Mouse (Mus musculus): ENCODE results near the gene Map2k2. TPM values are rescaled to one million over a fixed set of nuclear protein-coding genes. Genes with fewer than 3 reads are reported as not detected.
"Not testable (repeated sequence)": the region's sequence is repeated elsewhere in the genome, so short reads cannot be mapped to it uniquely, and the experiment has no call there.

The Map2k2 gene
- polyA plus RNA-seq (2015; fragmentation: Nextera tagmentation; extraction: Ambion mirVana), result 93.8 and 100 TPM in 2 replicates

- WGBS (ENCODE audit: insufficient replicate concordance), result 0% methylated on average over 56 of the region's 56 CpGs
- Histone ChIP-seq H3K27me3 (ENCODE audit: control insufficient read depth, insufficient read depth, low read depth, low read length) (no peaks in the 10 kb centered on the region), H3K9me3 (replicated peaks; ENCODE audit: control insufficient read depth, low read length) (no peaks in the 10 kb centered on the region), H3K4me1 (ENCODE audit: control insufficient read depth, low read depth, low read length) (peaks cover 46% of the 10 kb centered on the region), H3K4me2 (ENCODE audit: low read depth, low read length) (peak within 1 kb of the TSS; percentile 87), H3K27ac (ENCODE audit: low read length) (peak within 1 kb of the TSS; percentile 100), H3K4me3 (ENCODE audit: low read depth, low read length) (peak within 1 kb of the TSS; percentile 97), H3K36me3 (ENCODE audit: control insufficient read depth, insufficient read depth) (peaks cover 20% of the 10 kb centered on the region), H3K9ac (ENCODE audit: low read depth, low read length) (peak within 1 kb of the TSS; percentile 96)
- peak; percentile 92 for ATAC-seq (ENCODE audit: low read depth)
Observed at GRCm38 (mm10) chr10:81105565-81106112, at the start of gene Map2k2. Gene Map2k2, plus strand, starts transcription at chr10:81105915.

GRCm38 (mm10) chr10:81057406-81058130 is 48.1 kb upstream of the Map2k2 start:
- ATAC-seq (ENCODE audit: low read depth), result no peak
- Histone ChIP-seq H3K27ac (ENCODE audit: low read length) (no peak overlapping the region), H3K9me3 (replicated peaks; ENCODE audit: control insufficient read depth, low read length) (no peaks in the 10 kb centered on the region), H3K27me3 (ENCODE audit: control insufficient read depth, insufficient read depth, low read depth, low read length) (no peaks in the 10 kb centered on the region), H3K36me3 (ENCODE audit: control insufficient read depth, insufficient read depth) (no peaks in the 10 kb centered on the region), H3K9ac (ENCODE audit: low read depth, low read length) (no peak overlapping the region), H3K4me2 (ENCODE audit: low read depth, low read length) (no peak overlapping the region), H3K4me1 (ENCODE audit: control insufficient read depth, low read depth, low read length) (peaks cover 12% of the 10 kb centered on the region), H3K4me3 (ENCODE audit: low read depth, low read length) (no peak overlapping the region)
- 86% methylated on average over 23 of the region's 23 CpGs for WGBS (ENCODE audit: insufficient replicate concordance)

- Histone ChIP-seq H3K9me3 (replicated peaks; ENCODE audit: control insufficient read depth, low read length) (no peaks in the 10 kb centered on the region), H3K27me3 (ENCODE audit: control insufficient read depth, insufficient read depth, low read depth, low read length) (no peaks in the 10 kb centered on the region), H3K4me2 (ENCODE audit: low read depth, low read length) (peak overlapping the region; percentile 87), H3K27ac (ENCODE audit: low read length) (no peak overlapping the region), H3K36me3 (ENCODE audit: control insufficient read depth, insufficient read depth) (no peaks in the 10 kb centered on the region), H3K4me3 (ENCODE audit: low read depth, low read length) (peak overlapping the region; percentile 72), H3K9ac (ENCODE audit: low read depth, low read length) (peak overlapping the region; percentile 82; the same call in 1 of the 2 replicates), H3K4me1 (ENCODE audit: control insufficient read depth, low read depth, low read length) (peaks cover 12% of the 10 kb centered on the region)
- ATAC-seq (ENCODE audit: low read depth), result no peak
- WGBS (ENCODE audit: insufficient replicate concordance), result 68% methylated on average over 6 of the region's 6 CpGs
Observed at GRCm38 (mm10) chr10:81058896-81059295, 46.8 kb upstream of the Map2k2 start.

- Histone ChIP-seq H3K9me3 (replicated peaks; ENCODE audit: control insufficient read depth, low read length) (no peaks in the 10 kb centered on the region), H3K27me3 (ENCODE audit: control insufficient read depth, insufficient read depth, low read depth, low read length) (no peaks in the 10 kb centered on the region), H3K4me3 (ENCODE audit: low read depth, low read length) (peak within 1 kb of the TSS; percentile 72), H3K27ac (ENCODE audit: low read length) (peak within 1 kb of the TSS; percentile 39; the same call in 1 of the 2 replicates), H3K4me1 (ENCODE audit: control insufficient read depth, low read depth, low read length) (peaks cover 12% of the 10 kb centered on the region), H3K36me3 (ENCODE audit: control insufficient read depth, insufficient read depth) (no peaks in the 10 kb centered on the region), H3K9ac (ENCODE audit: low read depth, low read length) (peak within 1 kb of the TSS; percentile 82), H3K4me2 (ENCODE audit: low read depth, low read length) (peak within 1 kb of the TSS; percentile 87)
- WGBS (ENCODE audit: insufficient replicate concordance), result under 1% methylated on average over 48 of the region's 48 CpGs
- ATAC-seq (ENCODE audit: low read depth), result peak; percentile 90
Observed at GRCm38 (mm10) chr10:81059603-81060543, 45.8 kb upstream of the Map2k2 start, which contains the start of gene Sgta. Gene Sgta, minus strand, starts transcription at chr10:81060181.

GRCm38 (mm10) chr10:81062710-81063109 is 43.0 kb upstream of the Map2k2 start:
- no peak overlapping the region for H3K4me3 ChIP-seq (ENCODE audit: low read depth, low read length)
- H3K27ac ChIP-seq (ENCODE audit: low read length), result no peak overlapping the region
- no peaks in the 10 kb centered on the region for H3K36me3 ChIP-seq (ENCODE audit: control insufficient read depth, insufficient read depth)
- WGBS (ENCODE audit: insufficient replicate concordance), result 46% methylated on average over 4 of the region's 4 CpGs
- H3K9me3 ChIP-seq (replicated peaks; ENCODE audit: control insufficient read depth, low read length), result no peaks in the 10 kb centered on the region
- H3K9ac ChIP-seq (ENCODE audit: low read depth, low read length), result no peak overlapping the region
- no peak for ATAC-seq (ENCODE audit: low read depth)
- peaks cover 12% of the 10 kb centered on the region for H3K4me1 ChIP-seq (ENCODE audit: control insufficient read depth, low read depth, low read length)
- no peaks in the 10 kb centered on the region for H3K27me3 ChIP-seq (ENCODE audit: control insufficient read depth, insufficient read depth, low read depth, low read length)
- no peak overlapping the region for H3K4me2 ChIP-seq (ENCODE audit: low read depth, low read length)

GRCm38 (mm10) chr10:81064519-81064918 is 41.2 kb upstream of the Map2k2 start:
- not testable (repeated sequence) for H3K4me3 ChIP-seq (ENCODE audit: low read depth, low read length); H3K27ac ChIP-seq (ENCODE audit: low read length); H3K36me3 ChIP-seq (ENCODE audit: control insufficient read depth, insufficient read depth); H3K27me3 ChIP-seq (ENCODE audit: control insufficient read depth, insufficient read depth, low read depth, low read length); H3K4me1 ChIP-seq (ENCODE audit: control insufficient read depth, low read depth, low read length); ATAC-seq (ENCODE audit: low read depth); H3K9me3 ChIP-seq (replicated peaks; ENCODE audit: control insufficient read depth, low read length); H3K9ac ChIP-seq (ENCODE audit: low read depth, low read length); H3K4me2 ChIP-seq (ENCODE audit: low read depth, low read length)
- WGBS (ENCODE audit: insufficient replicate concordance), result 77% methylated on average over 8 of the region's 8 CpGs

GRCm38 (mm10) chr10:81068706-81069105 is 37.0 kb upstream of the Map2k2 start:
- 66% methylated on average over 5 of the region's 5 CpGs for WGBS (ENCODE audit: insufficient replicate concordance)
- peaks cover 20% of the 10 kb centered on the region for H3K4me1 ChIP-seq (ENCODE audit: control insufficient read depth, low read depth, low read length)
- no peak overlapping the region for H3K9ac ChIP-seq (ENCODE audit: low read depth, low read length)
- H3K4me3 ChIP-seq (ENCODE audit: low read depth, low read length), result no peak overlapping the region
- H3K4me2 ChIP-seq (ENCODE audit: low read depth, low read length), result no peak overlapping the region
- H3K36me3 ChIP-seq (ENCODE audit: control insufficient read depth, insufficient read depth), result 0 out of 2 replicates have a peak, but pooled peaks cover 2% of the 10 kb centered on the region
- H3K27me3 ChIP-seq (ENCODE audit: control insufficient read depth, insufficient read depth, low read depth, low read length), result no peaks in the 10 kb centered on the region
- H3K27ac ChIP-seq (ENCODE audit: low read length), result no peak overlapping the region
- ATAC-seq (ENCODE audit: low read depth), result no peak
- H3K9me3 ChIP-seq (replicated peaks; ENCODE audit: control insufficient read depth, low read length), result no peaks in the 10 kb centered on the region

- ATAC-seq (ENCODE audit: low read depth), result peak; percentile 98
- Histone ChIP-seq H3K27ac (ENCODE audit: low read length) (no peak within 1 kb of the TSS), H3K9ac (ENCODE audit: low read depth, low read length) (peak within 1 kb of the TSS; percentile 79), H3K4me2 (ENCODE audit: low read depth, low read length) (peak within 1 kb of the TSS; percentile 98), H3K9me3 (replicated peaks; ENCODE audit: control insufficient read depth, low read length) (no peaks in the 10 kb centered on the region), H3K4me3 (ENCODE audit: low read depth, low read length) (peak within 1 kb of the TSS; percentile 74), H3K36me3 (ENCODE audit: control insufficient read depth, insufficient read depth) (0 out of 2 replicates have a peak, but pooled peaks cover 2% of the 10 kb centered on the region), H3K27me3 (ENCODE audit: control insufficient read depth, insufficient read depth, low read depth, low read length) (no peaks in the 10 kb centered on the region), H3K4me1 (ENCODE audit: control insufficient read depth, low read depth, low read length) (peaks cover 20% of the 10 kb centered on the region)
- WGBS (ENCODE audit: insufficient replicate concordance), result under 1% methylated on average over 35 of the region's 35 CpGs
Observed at GRCm38 (mm10) chr10:81069836-81070235, 35.9 kb upstream of the Map2k2 start, which contains the start of gene Thop1. Gene Thop1, plus strand, starts transcription at chr10:81070035.
